Mouse (Mus musculus): ENCODE data around the gene Krt13.

GRCm38 (mm10) chr11:100121466-100121865, at the start of gene Krt13:
- TF ChIP-seq POLR2A (IDR thresholded peaks at IDR 0.05; ENCODE audit: insufficient read depth, low read length) (no peak), CTCF (IDR thresholded peaks at IDR 0.05; ENCODE audit: low read depth, low read length) (no peak), EP300 (IDR thresholded peaks at IDR 0.05; ENCODE audit: insufficient read depth, low read depth, low read length) (no peak)
